Mouse (Mus musculus) forebrain, embryonic 16.5 days (tissue): ENCODE measurements around the gene Erich6. TPM values are rescaled to one million over a fixed set of nuclear protein-coding genes. Genes with fewer than 3 reads are reported as not detected.

Experiments used
- ATAC-seq: fragments of 200-750 bp; cut with Nextera tagmentation; 2 replicates; pipeline ENCODE4 v1.8.0; 2017; ENCODE audit warnings: mild to moderate bottlenecking, moderate library complexity
- H3K27ac ChIP-seq: fragments of 300-500 bp; sonication (generic); 2 replicates; pipeline ENCODE4 v1.5.1; 2014; ENCODE audit warnings: low read length, control low read depth
- H3K27me3 ChIP-seq: fragments of 300-500 bp; sonication (generic); replicated peaks from 2 replicates; pipeline ENCODE4 v1.6.1; 2014; ENCODE audit warnings: low read length; ENCODE audit not compliant: control insufficient read depth, insufficient read depth
- H3K36me3 ChIP-seq: fragments of 300-500 bp; sonication (generic); 2 replicates; pipeline ENCODE4 v1.6.1; 2014; ENCODE audit not compliant: control insufficient read depth, insufficient read depth
- H3K4me1 ChIP-seq: fragments of 300-500 bp; sonication (generic); replicated peaks from 2 replicates; pipeline ENCODE4 v1.6.1; 2014; ENCODE audit warnings: low read length; ENCODE audit not compliant: control insufficient read depth, insufficient read depth
- H3K4me2 ChIP-seq: fragments of 300-500 bp; sonication (generic); 2 replicates; pipeline ENCODE4 v1.6.1; 2014; ENCODE audit warnings: mild to moderate bottlenecking, low read length, control low read depth
- H3K4me3 ChIP-seq: fragments of 300-500 bp; sonication (generic); replicated peaks from 2 replicates; pipeline ENCODE4 v1.5.1; 2014; ENCODE audit warnings: mild to moderate bottlenecking, low read length, control low read depth
- H3K9ac ChIP-seq: fragments of 300-500 bp; sonication (generic); replicated peaks from 2 replicates; pipeline ENCODE4 v1.6.1; 2014; ENCODE audit warnings: low read depth, low read length, control low read depth
- H3K9me3 ChIP-seq: fragments of 300-500 bp; sonication (generic); 2 replicates; pipeline ENCODE4 v1.6.1; 2016; ENCODE audit warnings: low read length; ENCODE audit not compliant: control insufficient read depth
- WGBS: fragments of 180-500 bp; shearing (Covaris S2); extraction: QIAGEN DNeasy Blood & Tissue Kit; methylation state at CpG from one replicate; pipeline ENCODE4 v1.1.7; 2014; 5-methylcytosine and 5-hydroxymethylcytosine counted together
- polyA plus RNA-seq: library from polyadenylated mRNA; unstranded; fragments of >200 nt; fragmentation: Nextera tagmentation; extraction: Ambion mirVana; gene quantifications from 2 replicates; pipeline ENCODE4 v1.2.1, GENCODE M21; 2015

The Erich6 gene
- polyA plus RNA-seq, 1 experiment from 2014 or later = not detected

GRCm38 (mm10) chr3:58678384-58678783 lies 41.4 kb upstream of the Erich6 start:
- Histone ChIP-seq H3K4me1 (peaks cover 3% of the 10 kb centered on the region; the same call in 1 of the 2 replicates), H3K9ac (no peak overlapping the region), H3K9me3 (no peaks in the 10 kb centered on the region), H3K4me2 (no peak overlapping the region), H3K36me3 (no peaks in the 10 kb centered on the region), H3K27me3 (no peaks in the 10 kb centered on the region), H3K27ac (no peak overlapping the region), H3K4me3 (no peak overlapping the region)
- WGBS = 75% methylated on average over 8 of the region's 8 CpGs
- ATAC-seq = no peak

- H3K4me3 ChIP-seq = no peak overlapping the region
- no peak for ATAC-seq
- H3K4me2 ChIP-seq = no peak overlapping the region
- peaks cover 3% of the 10 kb centered on the region; the same call in 1 of the 2 replicates for H3K4me1 ChIP-seq
- no peak overlapping the region for H3K9ac ChIP-seq
- H3K9me3 ChIP-seq = no peaks in the 10 kb centered on the region
- WGBS = 55% methylated on average over 3 of the region's 3 CpGs
- H3K27ac ChIP-seq = no peak overlapping the region
- H3K27me3 ChIP-seq = no peaks in the 10 kb centered on the region
- no peaks in the 10 kb centered on the region for H3K36me3 ChIP-seq
Measured at GRCm38 (mm10) chr3:58677615-58678014, 40.6 kb upstream of the Erich6 start.

DNA sequence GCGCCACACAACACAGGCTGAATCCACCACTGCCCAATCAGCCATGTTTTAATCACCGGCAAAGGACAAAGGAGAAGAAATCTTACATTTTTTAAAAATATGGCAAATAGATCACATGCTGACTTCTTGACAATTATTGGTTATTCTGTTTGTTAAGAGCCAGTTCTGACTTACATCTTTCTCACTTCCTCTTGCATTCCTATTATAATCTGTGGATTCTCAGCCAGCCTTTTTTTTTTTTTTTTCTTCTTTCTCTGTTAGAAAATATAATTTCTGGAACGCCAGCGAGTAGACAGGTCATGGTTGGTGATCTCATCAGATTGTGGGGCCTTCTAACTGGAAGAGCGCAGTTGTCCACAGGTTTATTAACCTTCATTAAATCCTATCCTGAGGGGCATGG lies 36.3 kb upstream of the Erich6 start:
- no peaks in the 10 kb centered on the region for H3K9me3 ChIP-seq
- WGBS = 93% methylated on average over 5 of the region's 5 CpGs
- ATAC-seq = no peak
- H3K36me3 ChIP-seq = no peaks in the 10 kb centered on the region
- H3K9ac ChIP-seq = no peak overlapping the region
- no peak overlapping the region for H3K27ac ChIP-seq
- no peaks in the 10 kb centered on the region for H3K4me1 ChIP-seq
- no peak overlapping the region for H3K4me2 ChIP-seq
- H3K27me3 ChIP-seq = no peaks in the 10 kb centered on the region
- no peak overlapping the region for H3K4me3 ChIP-seq

DNA sequence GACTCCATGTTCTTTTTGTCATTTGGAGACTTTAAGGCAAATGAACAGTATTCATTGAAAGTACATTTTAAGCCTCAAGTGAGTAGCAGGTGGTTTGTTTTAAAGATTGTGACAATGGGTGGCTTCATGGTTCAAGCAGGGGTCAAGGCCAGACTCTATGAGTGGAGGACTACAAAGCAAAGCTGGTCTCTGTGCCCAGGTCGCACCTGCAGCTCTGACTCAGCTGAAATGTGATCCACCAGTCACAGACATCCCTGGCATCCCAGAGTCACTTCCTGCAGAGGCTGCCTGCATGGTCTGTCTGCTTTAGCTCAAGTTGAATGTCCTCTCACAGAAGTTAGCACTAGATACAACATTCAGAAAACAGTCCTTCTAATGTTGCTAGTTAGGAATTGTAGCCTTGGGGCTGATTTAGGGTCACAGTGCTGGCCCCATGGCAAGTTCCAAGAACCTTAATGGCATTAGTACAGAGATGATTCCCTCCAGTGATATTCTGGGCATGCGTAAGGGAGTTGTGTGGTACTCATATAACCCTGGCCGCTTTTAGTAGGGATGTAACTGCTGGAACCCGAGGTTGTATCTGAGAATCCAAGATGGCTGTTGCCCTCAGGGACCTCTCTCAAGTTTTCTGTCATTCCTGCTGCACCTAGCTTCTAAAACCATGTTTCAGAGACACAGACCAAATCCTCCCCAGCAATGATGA lies 35.6 kb upstream of the Erich6 start:
- ATAC-seq = no peak
- Histone ChIP-seq H3K9ac (no peak overlapping the region), H3K27me3 (no peaks in the 10 kb centered on the region), H3K4me1 (no peaks in the 10 kb centered on the region), H3K36me3 (no peaks in the 10 kb centered on the region), H3K9me3 (no peaks in the 10 kb centered on the region), H3K4me3 (no peak overlapping the region), H3K4me2 (no peak overlapping the region), H3K27ac (no peak overlapping the region)
- WGBS = 79% methylated on average over 4 of the region's 4 CpGs

DNA sequence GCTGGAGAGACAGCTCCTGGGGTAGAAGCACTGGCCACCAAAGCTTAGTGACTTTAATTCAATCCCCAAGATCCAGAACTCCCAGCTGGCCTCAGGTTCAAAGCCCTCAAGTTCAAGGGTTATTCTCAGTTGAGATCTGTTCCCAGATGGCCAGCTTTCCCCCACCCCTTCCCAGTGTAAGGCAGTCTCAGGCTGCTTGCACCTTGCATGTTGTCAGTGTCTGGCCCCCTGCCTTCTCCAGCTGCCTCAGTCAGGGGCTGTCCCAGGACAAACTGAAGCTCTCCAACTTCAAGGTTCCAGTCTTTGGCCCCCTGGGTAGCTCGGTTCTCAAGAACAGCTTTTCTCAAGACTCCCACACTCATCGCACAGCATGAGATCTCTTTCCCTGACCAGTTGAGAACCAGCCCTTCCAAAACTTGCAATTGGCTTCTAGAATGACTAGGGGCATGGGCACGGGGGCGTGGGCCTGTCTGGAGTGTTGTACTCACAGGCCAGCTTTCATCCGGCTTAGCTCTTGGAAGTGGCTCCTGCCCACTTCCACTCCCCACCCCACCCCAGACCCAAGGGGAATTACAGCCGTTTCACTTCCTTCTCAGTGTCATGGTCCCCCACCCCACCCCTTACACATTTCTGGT lies 34.7 kb upstream of the Erich6 start:
- no peak overlapping the region for H3K27ac ChIP-seq
- H3K9ac ChIP-seq = no peak overlapping the region
- H3K4me3 ChIP-seq = no peak overlapping the region
- H3K9me3 ChIP-seq = no peaks in the 10 kb centered on the region
- ATAC-seq = no peak
- H3K4me2 ChIP-seq = no peak overlapping the region
- no peaks in the 10 kb centered on the region for H3K27me3 ChIP-seq
- no peaks in the 10 kb centered on the region for H3K36me3 ChIP-seq
- 70% methylated on average over 6 of the region's 6 CpGs for WGBS
- no peaks in the 10 kb centered on the region for H3K4me1 ChIP-seq

DNA sequence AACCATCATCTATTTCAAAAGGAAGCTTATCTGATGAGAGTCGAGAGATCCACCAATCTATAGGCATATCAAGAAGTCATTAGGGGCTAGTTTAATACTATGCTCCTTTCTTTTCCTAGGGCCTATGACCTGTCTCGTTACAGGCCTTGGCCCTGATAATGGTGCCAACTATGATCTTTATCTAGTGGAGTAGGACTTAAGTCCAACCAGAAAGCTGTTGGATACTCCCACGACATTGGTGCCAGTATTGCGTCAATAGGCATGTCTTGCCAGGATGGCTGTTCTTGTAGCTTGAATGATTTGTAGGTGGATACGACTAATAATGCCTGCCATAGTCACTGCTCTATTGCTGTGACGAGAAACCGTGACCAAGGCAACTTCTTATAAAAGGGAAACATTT lies 27.0 kb upstream of the Erich6 start:
- ATAC-seq = no peak
- no peak overlapping the region for H3K4me3 ChIP-seq
- no peaks in the 10 kb centered on the region for H3K36me3 ChIP-seq
- no peaks in the 10 kb centered on the region for H3K4me1 ChIP-seq
- WGBS = 83% methylated on average over 7 of the region's 7 CpGs
- H3K9ac ChIP-seq = no peak overlapping the region
- no peak overlapping the region for H3K27ac ChIP-seq
- no peaks in the 10 kb centered on the region for H3K9me3 ChIP-seq
- H3K4me2 ChIP-seq = no peak overlapping the region
- H3K27me3 ChIP-seq = no peaks in the 10 kb centered on the region

- Histone ChIP-seq H3K9me3 (no peaks in the 10 kb centered on the region), H3K36me3 (no peaks in the 10 kb centered on the region), H3K4me3 (no peak overlapping the region), H3K9ac (no peak overlapping the region), H3K4me2 (no peak overlapping the region), H3K4me1 (no peaks in the 10 kb centered on the region), H3K27me3 (no peaks in the 10 kb centered on the region), H3K27ac (no peak overlapping the region)
- 86% methylated on average over 4 of the region's 4 CpGs for WGBS
- ATAC-seq = no peak
Measured at GRCm38 (mm10) chr3:58660636-58661035, 23.6 kb upstream of the Erich6 start.

DNA sequence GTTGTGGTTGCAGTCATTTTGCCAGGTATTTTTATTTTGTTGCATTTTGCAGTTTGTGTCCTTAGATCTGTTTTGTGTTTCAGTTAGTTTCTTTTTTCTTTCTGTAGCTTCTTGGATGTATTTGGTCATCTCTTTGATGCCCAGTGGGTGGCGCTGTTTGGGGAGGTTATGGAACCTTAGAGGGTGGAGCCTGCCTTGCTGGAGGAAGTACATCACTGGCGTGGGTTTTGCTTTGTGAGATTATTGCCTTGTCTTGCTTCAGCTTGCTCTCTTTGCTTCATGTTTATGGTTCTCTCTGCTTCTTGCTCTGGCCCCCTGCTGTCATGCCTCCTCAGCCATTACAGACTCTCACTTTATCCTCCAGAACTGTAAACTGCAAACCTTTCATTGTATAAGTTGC lies 20.3 kb upstream of the Erich6 start:
- Histone ChIP-seq H3K9ac (no peak overlapping the region), H3K4me1 (no peaks in the 10 kb centered on the region), H3K4me3 (no peak overlapping the region), H3K27ac (no peak overlapping the region), H3K9me3 (no peaks in the 10 kb centered on the region), H3K36me3 (no peaks in the 10 kb centered on the region), H3K4me2 (no peak overlapping the region), H3K27me3 (no peaks in the 10 kb centered on the region)
- 21% methylated on average over 2 of the region's 2 CpGs for WGBS
- no peak for ATAC-seq

GRCm38 (mm10) chr3:58655362-58656130 lies 18.5 kb upstream of the Erich6 start:
- peak; percentile 91 for ATAC-seq
- Histone ChIP-seq H3K27me3 (no peaks in the 10 kb centered on the region), H3K36me3 (no peaks in the 10 kb centered on the region), H3K4me3 (no peak overlapping the region), H3K4me1 (no peaks in the 10 kb centered on the region), H3K4me2 (no peak overlapping the region), H3K27ac (no peak overlapping the region), H3K9me3 (no peaks in the 10 kb centered on the region), H3K9ac (no peak overlapping the region)
- 55% methylated on average over 17 of the region's 17 CpGs for WGBS
